Mouse (Mus musculus): ENCODE data around the gene Elmod2. TPM values are rescaled to one million over a fixed set of nuclear protein-coding genes. Genes with fewer than 3 reads are reported as not detected.
"Not testable (repeated sequence)": the region's sequence is repeated elsewhere in the genome, so short reads cannot be mapped to it uniquely, and the experiment has no call there.

Gene Elmod2
- total RNA-seq (2014; fragmentation: Nextera tagmentation) (7.2 and 12.3 TPM in 2 replicates), total RNA-seq (2017) (17.3 and 20.3 TPM in 2 replicates)

DNA sequence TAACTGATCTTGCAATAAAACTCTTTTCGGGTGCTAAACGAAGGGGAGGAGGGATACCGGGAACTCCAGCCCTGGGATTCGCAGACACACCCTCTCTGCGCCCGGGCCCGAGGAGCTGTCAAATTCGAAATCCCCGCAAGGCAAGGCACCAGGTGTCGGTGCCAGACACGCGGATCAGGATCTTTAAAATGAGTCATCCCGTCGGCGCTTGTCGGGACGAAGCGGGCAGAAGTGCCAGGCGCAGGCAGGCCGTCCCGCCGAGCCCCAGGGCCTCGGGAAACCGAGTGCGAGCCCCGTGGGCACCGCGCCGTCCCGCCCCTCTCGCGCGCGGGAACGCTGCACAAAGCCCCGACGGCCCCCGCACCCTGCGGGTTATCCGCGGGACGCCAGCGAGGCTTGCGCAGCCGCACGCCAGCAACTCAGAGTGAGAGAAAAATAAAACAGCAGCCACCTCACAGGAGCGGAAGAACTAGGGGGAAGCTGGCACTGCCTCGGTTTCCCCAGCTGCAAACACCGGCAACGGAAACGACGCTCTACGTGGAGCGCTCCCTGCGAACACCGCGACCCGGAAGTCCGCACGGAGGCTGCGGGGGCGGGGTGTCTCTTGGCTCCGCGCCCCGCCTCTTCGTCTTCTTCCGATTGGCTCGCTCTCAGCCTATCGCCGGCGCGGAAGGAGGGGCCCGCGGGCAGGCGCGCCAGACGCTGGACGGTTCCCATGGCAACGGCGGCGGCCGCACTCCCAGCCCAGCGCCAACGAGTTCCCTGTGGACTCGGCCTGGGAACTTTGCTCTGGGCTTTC lies at the start of gene Elmod2:
TSS of gene Elmod2 (minus strand) at position 588 of the 799 bp plus-strand sequence.
- ATAC-seq (replicated peaks; ENCODE audit: poor library complexity, severe bottlenecking): peak; percentile 97

DNA sequence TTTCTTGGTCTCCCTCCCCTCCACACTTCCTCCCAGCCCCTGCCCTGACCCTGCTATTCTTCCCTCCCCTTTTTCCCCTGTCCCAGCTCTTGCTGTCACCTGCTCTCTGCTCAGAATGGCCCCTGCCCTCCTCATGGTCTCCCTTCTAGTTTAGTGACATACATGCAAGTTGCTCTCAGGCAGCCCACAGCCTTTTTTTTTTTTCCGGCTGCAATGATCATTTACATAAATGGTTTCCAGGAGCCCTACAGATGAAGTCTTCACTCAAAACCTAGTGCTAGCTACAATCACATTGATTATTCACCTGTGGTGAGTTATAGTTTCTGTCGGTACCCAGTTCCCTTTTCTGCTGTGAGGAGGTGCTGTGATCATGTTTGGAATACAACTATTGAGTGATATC lies 48.7 kb upstream of the Elmod2 start:
- ATAC-seq (replicated peaks; ENCODE audit: poor library complexity, severe bottlenecking): no peak

DNA sequence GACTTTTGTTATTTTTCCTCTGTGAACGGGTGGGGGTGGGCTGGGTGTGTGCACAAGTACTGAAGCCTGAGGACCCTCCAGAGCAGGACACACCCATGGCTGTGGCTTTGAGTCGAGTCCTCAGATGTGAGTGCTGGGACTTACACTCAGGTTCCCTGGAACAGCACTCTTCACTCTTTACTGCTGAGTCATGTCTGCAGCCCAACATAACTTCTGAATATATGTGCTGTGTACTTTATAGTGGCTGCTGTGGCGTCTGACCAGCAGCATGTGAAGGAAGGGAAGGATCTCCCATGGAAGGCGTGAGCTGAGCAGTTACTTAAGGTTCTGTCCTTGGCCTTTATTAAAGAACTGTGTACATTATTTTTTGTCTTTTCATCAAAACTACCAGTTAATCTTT lies 47.9 kb upstream of the Elmod2 start:
- ATAC-seq (replicated peaks; ENCODE audit: poor library complexity, severe bottlenecking): no peak

DNA sequence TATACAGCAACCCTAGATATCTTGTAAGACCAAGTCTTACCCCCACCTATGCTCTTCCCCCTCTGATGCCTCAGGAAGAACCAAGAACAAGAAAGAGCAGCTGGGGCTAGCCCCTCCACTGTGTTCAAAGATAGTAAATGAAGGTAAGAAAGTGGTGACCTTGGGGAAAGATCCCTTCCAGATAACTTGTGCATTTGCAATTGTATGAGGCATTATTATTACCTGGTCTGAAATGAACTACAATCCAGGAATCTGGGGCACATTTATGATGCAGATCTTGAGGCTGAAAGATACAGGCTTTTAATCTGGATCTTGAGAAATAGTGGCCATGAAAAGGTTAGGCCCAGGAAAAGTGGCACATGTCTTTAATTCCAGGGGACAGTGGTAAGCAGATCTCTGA lies 44.9 kb upstream of the Elmod2 start:
- no peak for ATAC-seq (replicated peaks; ENCODE audit: poor library complexity, severe bottlenecking)

DNA sequence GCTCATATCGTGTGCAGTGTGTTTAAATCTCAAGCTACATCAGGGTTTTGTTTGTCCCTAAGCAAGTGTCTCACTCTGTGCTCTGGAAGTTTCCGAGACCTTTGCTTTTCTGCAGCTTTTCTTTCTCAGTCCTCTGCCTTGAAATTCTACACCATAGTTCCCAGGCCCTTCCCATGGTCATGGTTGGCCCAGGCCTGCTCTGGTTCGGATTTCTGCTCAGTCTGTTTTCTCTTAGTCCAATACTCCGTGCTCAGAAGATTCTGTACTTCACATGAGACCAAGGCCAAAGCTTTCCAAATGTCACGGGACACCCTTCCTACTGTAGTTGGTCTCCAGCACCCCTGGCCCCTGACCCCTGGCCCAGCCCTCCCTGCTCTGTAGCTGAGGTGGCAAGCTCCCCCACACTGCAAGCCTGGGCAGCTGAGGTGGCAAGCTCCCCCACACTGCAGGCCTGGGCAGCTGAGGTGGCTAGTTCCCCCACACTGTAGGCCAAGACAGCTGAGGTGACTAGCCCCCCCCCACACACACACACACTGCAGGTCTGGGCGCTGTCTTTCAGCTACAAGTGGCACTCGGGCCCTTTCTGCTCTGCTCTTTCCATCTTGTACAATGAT lies 31.0 kb upstream of the Elmod2 start:
- no peak for ATAC-seq (replicated peaks; ENCODE audit: poor library complexity, severe bottlenecking)

DNA sequence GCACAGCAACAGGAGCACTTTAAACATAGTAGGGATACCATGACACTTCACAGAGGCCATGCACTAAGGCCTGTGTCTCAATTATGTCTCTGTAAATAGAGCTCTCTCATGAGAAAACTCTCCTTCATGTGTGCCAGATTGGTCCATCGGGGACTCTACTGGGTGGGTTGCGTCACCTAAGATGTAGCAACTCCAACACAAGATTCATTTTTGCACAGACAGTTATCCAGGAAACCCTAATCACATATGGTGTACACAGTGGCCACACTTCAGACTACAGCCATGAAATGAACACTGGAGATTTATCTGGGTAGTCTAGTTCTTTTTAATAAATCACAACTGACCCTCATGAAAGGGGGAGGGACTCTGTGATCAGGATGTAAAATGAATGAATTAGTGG lies 19.0 kb upstream of the Elmod2 start:
- ATAC-seq (replicated peaks; ENCODE audit: poor library complexity, severe bottlenecking): peak; percentile 73

DNA sequence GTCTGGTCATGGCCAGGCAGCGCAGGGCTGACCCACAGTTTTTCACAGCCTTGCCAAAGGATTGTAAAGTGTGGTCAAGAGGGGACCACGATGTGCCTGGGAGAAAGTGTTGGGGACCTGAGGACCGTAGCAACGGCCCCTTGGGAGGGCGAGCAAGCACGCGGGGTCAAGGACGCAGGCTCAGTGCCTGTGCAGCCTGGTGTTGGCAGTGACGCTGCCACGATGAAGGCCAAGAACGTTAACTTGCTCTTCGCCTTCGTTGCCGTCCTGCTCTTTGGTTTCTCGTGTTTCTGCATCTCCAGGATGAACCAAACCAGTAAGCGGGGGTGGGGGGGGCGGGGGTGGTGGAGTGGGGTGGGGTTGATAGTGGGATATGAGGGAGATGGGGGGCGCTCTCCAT lies 16.0 kb upstream of the Elmod2 start, which contains the start of gene Mgat4d:
TSS of gene Mgat4d (plus strand) at position 209 of the 400 bp plus-strand sequence.
- no peak for ATAC-seq (replicated peaks; ENCODE audit: poor library complexity, severe bottlenecking)

DNA sequence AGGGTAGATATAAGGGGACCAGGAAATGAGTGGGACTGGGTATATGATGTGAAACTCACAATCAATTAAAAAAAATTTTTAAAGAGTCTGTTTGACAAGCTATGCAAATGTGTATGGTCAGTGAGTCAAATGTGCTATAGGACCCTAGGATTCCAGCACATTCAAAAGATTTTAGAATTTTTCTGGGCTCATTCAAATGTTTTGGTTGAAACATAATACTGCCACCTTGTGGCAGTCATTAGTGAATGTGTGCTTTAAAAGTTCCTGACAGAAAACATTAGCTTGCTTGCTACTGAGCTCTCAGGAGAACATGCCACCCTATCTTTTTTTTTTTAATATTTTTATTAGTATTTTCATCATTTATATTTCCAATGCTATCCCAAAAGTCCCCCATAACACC lies 10.4 kb upstream of the Elmod2 start:
- ATAC-seq (replicated peaks; ENCODE audit: poor library complexity, severe bottlenecking): no peak

DNA sequence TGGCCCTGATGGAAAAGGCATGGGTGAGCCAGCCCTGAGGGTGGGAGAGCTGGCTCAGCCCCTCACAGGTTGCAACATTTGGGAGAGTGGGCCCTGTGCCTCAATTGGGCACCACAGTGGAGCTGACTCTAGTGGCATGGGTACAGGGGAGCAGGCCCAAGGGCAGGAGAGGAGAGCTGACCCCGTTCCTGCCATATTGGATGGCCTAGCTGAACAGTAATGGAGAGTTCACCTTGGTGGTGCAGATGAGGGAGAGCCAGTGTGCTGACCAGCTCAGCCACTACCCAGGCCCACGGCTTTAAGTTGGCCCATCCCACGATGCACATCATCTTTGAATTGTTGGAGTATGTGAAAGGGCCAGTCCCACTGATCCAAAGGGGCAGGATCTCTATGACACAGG lies 9.8 kb upstream of the Elmod2 start:
- no peak for ATAC-seq (replicated peaks; ENCODE audit: poor library complexity, severe bottlenecking)

DNA sequence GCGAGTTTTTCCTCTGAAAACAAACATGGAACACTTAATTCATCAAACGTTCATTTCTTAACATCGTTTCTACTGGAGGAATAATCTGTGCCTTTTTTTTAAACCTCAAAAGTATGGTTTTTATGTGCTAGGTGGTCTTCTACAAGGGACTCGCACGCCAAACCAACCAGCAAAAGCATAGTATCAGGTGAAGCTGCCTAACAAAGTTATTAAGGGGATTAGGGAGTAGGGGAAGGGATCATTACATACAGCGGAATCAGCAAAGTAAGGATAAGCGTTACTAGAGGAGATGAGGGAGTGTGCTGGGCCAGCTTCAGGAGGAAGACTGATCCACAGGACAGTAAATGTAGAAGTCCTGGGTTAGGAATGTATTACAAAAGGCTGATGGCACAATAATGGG lies 578 bp upstream of the Elmod2 start:
- peak; percentile 25; the same call in 1 of the 2 replicates for ATAC-seq (replicated peaks; ENCODE audit: poor library complexity, severe bottlenecking)

DNA sequence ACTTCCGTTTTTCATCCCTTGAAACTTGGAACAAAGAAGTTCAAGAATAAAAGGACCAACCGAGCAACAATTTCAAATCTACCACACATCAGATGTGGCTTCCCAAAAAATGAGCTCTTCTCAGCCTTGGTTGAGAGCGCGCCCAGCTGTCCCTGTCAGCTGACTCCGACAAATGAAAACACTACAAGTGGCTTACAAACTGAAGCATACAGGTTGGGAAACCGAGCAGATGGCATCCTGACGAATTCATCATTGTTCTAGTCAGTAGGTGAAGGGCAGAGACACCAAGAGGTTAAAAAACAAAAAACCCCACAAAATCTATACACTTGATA lies 753 bp downstream of the Elmod2 start:
- peak; percentile 37 for ATAC-seq (replicated peaks; ENCODE audit: poor library complexity, severe bottlenecking)

DNA sequence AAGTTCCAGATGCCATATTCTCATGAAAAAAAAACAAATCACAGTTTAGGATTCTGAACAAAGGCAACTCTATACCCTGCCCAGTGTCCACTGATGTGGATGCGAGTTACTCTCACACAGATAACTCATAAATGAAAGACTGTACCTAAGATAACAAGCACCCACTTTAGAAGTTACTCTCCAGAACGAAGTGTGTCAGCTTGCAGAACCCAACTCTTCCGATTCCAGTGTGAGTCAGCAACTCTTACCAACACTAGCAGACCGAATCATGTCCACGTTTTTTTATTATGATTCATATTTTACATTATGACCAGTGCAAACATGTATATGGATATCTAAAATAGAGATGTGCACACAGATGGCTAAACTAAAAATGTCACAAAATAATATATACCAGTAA lies 4.4 kb downstream of the Elmod2 start:
- no peak for ATAC-seq (replicated peaks; ENCODE audit: poor library complexity, severe bottlenecking)

DNA sequence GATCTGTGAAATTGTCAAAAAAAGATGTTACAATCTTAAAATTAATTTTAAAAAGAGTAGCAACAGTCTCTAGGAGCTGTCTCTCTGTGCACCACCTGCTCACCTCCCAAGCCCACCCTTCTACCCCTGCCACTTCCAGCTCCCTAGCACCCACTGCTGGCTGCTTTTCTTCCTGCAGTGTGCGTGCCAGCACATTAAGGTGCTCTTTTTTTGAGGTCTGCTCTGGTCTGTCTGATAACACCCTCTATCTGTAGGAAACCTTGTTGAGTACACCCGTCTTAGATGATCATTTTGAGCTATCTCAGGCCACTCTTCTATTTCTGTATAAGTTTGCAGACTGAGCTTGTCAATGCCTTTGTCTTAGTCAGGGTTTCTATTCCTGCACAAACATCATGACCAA lies 9.2 kb downstream of the Elmod2 start:
- ATAC-seq (replicated peaks; ENCODE audit: poor library complexity, severe bottlenecking): 0 out of 2 replicates have a peak, but pooled peaks have one; percentile 25

DNA sequence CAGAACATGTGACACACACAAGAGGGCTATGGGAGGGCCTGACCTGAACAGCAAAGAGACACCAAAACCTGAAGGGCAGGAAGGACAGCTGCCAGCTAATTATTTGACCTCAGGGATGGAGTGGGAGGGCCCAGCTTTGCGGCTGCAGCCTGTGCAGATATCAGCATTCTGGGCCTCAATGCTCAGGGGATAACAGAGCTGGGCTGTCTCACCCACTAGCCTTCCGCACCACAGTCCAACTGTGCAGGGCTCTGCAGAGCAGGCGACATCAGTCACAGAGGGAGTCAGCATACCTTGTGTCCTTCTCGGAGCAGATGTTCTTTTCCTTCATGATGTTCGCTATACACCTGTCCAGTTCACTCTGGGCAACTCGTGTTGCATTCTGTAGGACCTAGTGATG lies 9.9 kb downstream of the Elmod2 start:
- no peak for ATAC-seq (replicated peaks; ENCODE audit: poor library complexity, severe bottlenecking)

DNA sequence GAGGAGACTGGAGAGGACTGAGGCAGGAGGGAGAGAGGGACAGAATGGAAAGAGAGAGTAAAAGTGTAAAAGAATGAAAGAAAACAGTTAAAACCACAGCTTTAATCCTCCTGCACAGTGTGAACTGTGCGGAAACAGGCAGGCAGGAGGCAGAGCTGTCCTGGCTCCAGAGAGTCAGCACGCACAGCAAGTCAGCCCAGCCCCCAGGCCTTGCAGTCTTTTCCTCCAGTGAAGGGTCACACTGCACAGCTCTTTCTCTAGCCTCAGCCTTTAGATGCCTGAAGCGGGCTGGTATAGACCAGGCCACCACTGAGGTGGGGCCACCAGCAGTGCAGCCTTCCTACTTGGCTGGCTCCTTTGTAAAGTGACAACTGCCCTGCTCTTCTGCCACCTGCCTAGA lies 11.7 kb downstream of the Elmod2 start:
- ATAC-seq (replicated peaks; ENCODE audit: poor library complexity, severe bottlenecking): no peak

DNA sequence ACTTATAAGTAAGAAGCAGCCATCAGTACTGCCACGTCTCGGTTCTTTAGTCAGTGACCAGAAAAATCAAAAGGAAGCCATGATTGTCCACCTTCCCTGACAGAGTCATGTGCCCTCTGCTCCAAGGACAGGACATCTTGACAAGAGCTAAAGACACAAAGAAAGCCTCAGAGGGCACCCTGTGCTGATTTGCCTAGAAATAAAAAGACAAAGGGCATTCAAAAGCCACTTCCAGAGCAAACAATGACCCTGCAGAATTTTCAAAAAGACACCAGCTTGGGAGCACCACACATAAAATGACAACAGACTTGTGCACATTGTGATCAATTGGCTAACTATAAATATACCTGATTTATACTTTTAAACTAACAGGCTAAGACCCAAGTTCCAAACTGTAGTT lies 16.6 kb downstream of the Elmod2 start:
- ATAC-seq (replicated peaks; ENCODE audit: poor library complexity, severe bottlenecking): no peak

DNA sequence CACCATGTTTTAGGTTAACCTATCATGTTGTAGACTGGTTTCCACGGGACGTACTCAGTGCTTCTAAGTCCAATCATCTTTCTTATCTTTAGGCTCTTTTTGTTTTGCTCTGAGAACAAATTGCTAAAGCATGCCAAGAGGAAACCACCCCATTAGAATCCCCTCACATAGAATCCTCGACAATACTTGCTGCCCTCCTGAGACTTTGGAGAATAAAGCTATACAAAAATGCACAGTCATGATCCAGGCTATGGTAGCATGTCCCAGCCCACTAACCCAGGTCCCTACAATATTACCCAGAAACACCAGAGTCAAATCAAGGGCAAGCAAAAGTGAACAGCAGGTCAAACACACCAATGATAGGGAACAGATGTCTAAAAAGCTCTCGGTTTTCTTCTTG lies 17.2 kb downstream of the Elmod2 start:
- ATAC-seq (replicated peaks; ENCODE audit: poor library complexity, severe bottlenecking): not testable (repeated sequence)

DNA sequence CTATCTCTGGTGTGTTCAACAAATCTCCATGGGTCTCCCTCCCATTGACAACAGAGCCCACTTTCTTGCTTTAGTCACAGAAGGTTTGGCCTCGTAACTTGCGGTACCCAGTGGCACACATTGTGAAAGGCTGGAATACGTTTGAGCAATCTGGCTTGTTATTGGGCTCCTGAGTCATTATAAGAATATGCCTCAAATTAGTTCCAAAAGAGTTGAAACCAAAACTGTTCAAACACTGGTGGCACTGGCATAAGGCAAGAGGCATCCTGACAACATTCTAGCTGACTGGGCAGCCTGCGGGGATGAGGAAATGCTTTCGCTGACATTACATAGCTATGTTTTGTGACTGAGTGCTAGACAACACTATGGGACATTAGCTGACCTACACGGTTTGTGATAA lies 22.4 kb downstream of the Elmod2 start:
- no peak for ATAC-seq (replicated peaks; ENCODE audit: poor library complexity, severe bottlenecking)

DNA sequence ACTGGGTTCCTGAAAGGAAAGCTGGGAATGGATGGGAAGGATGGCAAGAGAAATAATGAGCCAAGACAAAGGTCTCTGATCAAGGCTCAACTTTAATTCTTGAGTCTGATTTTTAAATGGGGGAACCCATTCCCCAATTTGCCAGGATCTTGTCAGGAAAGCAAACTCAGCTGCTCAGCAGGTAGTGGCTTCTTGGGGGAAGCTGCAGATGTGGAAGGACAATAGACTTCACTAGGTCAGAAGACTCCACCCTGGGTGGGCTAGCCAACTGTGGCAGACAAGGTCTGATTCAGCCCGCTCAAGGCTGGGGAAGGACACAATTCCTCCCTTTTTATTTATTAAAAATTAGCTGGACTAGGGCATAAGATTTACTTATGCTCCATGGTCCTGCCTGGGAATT lies 27.3 kb downstream of the Elmod2 start:
- no peak for ATAC-seq (replicated peaks; ENCODE audit: poor library complexity, severe bottlenecking)

DNA sequence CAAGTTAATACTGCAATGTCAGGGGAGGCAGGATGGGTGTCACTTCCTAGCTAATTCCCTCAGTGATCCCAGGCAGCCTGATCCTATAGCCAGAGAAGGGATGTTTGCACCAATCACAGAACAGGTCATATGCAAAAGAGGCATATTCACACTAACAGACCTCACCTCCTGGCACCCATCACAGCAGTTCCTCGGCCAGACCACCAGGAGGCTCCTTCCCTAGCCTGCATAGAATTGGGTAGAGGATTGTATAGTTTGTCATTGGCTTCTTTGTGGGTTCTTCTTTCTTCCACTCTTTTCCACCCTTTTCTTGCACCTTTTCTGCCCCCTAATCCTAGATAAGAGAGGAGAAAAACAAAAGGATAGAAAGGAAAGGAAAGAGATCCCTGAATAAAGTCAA lies 32.2 kb downstream of the Elmod2 start:
- ATAC-seq (replicated peaks; ENCODE audit: poor library complexity, severe bottlenecking): peak; percentile 68

DNA sequence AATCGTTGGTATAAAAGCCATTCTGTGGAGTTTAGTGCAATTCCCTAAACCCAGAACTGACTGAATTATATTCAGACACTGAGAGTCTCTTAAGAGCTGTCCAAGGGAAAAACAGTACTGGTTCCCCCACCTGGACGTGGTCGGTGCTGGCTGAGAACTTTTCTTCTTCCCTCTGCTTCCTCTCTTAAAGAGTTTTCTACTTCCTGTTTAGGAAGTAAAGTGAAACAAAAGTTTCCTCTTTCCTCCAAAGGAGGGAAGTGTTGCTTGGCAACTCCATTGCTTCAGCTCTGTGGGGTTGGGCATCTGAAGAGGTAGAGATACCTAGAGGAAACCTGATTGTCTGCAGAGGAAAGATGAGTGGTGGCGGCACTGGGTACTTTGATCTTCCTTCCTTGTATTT lies 34.9 kb downstream of the Elmod2 start:
- ATAC-seq (replicated peaks; ENCODE audit: poor library complexity, severe bottlenecking): peak; percentile 30; the same call in 1 of the 2 replicates

DNA sequence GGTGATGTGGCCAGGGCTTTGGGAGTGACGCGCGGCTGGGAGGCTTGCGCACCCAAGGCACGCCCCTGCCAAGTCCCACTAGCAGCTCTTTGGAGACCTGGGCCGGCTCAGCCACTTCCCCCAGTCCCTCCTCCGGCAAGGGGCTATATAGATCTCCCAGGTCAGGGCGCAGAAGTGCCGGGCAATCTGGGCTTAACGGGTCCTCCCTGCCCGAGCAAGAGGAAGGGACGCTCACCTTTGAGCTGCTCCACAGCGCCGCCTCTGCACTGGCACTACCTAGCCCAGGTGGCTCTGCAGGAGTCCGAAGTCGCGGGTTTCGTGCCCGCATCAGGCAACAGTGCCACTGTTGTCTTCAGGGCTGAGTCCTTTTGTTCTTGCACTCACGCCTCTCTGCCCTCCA lies 42.1 kb downstream of the Elmod2 start, which contains the start of gene Ucp1:
TSS of gene Ucp1 (plus strand) at position 177 of the 400 bp plus-strand sequence.
- no peak for ATAC-seq (replicated peaks; ENCODE audit: poor library complexity, severe bottlenecking)

Data from granulocyte monocyte progenitor cell, adult 5-6 weeks (primary cell).